ENCODE assay signal across 11 mouse cellular contexts in genomic region chr3:149184136-149184551, GRCm38 (mm10).
DNase-seq lines count a peak whose midpoint lies in the region; ATAC-seq lines count a peak whose summit lies in the region.
"Had no signal": no experiment of that assay in that cellular context is flagged by ENCODE, and none has a peak within 500 bp of the region (broad histone marks: within the 10 kb centered on the region; RNA-seq: fewer than 3 reads in every experiment).

No protein-coding gene starts in this region.

- H3K27me3 ChIP-seq in lung, embryonic 15.5 days = no peaks in the 10 kb centered on the region
- H3K27me3 ChIP-seq in liver, embryonic 15.5 days = no peaks in the 10 kb centered on the region
- no peaks in the 10 kb centered on the region for H3K27me3 ChIP-seq in stomach, embryonic 16.5 days (ENCODE audit: control insufficient read depth, insufficient read depth, low read length)

- no peak overlapping the region for H3K9ac ChIP-seq in lung, embryonic 15.5 days
- no peak overlapping the region for H3K9ac ChIP-seq in liver, embryonic 15.5 days
- peak overlapping the region; percentile 55 for H3K9ac ChIP-seq in stomach, embryonic 16.5 days (ENCODE audit: low read length)

- H3K4me2 ChIP-seq in lung, embryonic 15.5 days = peak overlapping the region; percentile 28
- H3K4me2 ChIP-seq in liver, embryonic 15.5 days = 0 out of 2 replicates have a peak overlapping the region, but pooled peaks have one; percentile 18
- H3K4me2 ChIP-seq in stomach, embryonic 16.5 days (ENCODE audit: low read depth, low read length) = peak overlapping the region; percentile 42

- H3K36me3 ChIP-seq in lung, embryonic 15.5 days = no peaks in the 10 kb centered on the region
- H3K36me3 ChIP-seq in liver, embryonic 15.5 days (replicated peaks) = no peaks in the 10 kb centered on the region
- H3K36me3 ChIP-seq in stomach, embryonic 16.5 days (ENCODE audit: control insufficient read depth, insufficient read depth, low read length) = no peaks in the 10 kb centered on the region

- H3K4me3 ChIP-seq in lung, embryonic 15.5 days = no peak overlapping the region
- H3K4me3 ChIP-seq in liver, embryonic 15.5 days (replicated peaks) = no peak overlapping the region
- H3K4me3 ChIP-seq in stomach, embryonic 16.5 days (replicated peaks; ENCODE audit: low read length) = 0 out of 2 replicates have a peak overlapping the region, but pooled peaks have one; percentile 6
- H3K4me3 ChIP-seq: myocyte had no signal

- H3K27ac ChIP-seq in lung, embryonic 15.5 days = no peak overlapping the region
- H3K27ac ChIP-seq in liver, embryonic 15.5 days (replicated peaks) = no peak overlapping the region
- H3K27ac ChIP-seq in stomach, embryonic 16.5 days (ENCODE audit: low read length) = no peak overlapping the region; the same call in 1 of the 2 replicates

- no peaks in the 10 kb centered on the region for H3K9me3 ChIP-seq in lung, embryonic 15.5 days
- H3K9me3 ChIP-seq in liver, embryonic 15.5 days (replicated peaks) = no peaks in the 10 kb centered on the region
- no peaks in the 10 kb centered on the region for H3K9me3 ChIP-seq in stomach, embryonic 16.5 days (replicated peaks; ENCODE audit: control insufficient read depth, low read length)

- peak; percentile 27; the same call in 1 of the 2 replicates for ATAC-seq in lung, embryonic 15.5 days (ENCODE audit: borderline replicate concordance, extremely low read depth, low FRiP score, low TSS enrichment)
- ATAC-seq in liver, embryonic 15.5 days (ENCODE audit: insufficient read depth) = no peak
- peak; percentile 21; the same call in 1 of the 2 replicates for ATAC-seq in stomach, embryonic 16.5 days (ENCODE audit: insufficient read depth, low FRiP score)
- ATAC-seq: inflammation-experienced regulatory T-cells, adult 6 months had no signal

- no peak for DNase-seq in lung, postnatal 36 days
- peak; percentile 68 for DNase-seq in forelimb bud, embryonic 11.5 days (ENCODE audit: low read depth, low spot score)
- DNase-seq in thymus, adult 18-20 months = no peak
- no peak for DNase-seq in ovary, postnatal 10 days (ENCODE audit: low spot score)
- no peak for DNase-seq in cerebellum, postnatal 25 days
- DNase-seq: cerebellum, adult 11 months had no signal

- H3K4me1 ChIP-seq in lung, embryonic 15.5 days = peaks cover 5% of the 10 kb centered on the region
- peaks cover 3% of the 10 kb centered on the region; the same call in 1 of the 2 replicates for H3K4me1 ChIP-seq in liver, embryonic 15.5 days (replicated peaks)
- H3K4me1 ChIP-seq in stomach, embryonic 16.5 days (ENCODE audit: control insufficient read depth, insufficient read depth, low read length) = peaks cover 12% of the 10 kb centered on the region

- WGBS in lung, embryonic 15.5 days = 17% methylated on average over 12 of the region's 12 CpGs
- 13% methylated on average over 12 of the region's 12 CpGs for WGBS in liver, embryonic 15.5 days (ENCODE audit: insufficient replicate concordance)
- 24% methylated on average over 12 of the region's 12 CpGs for WGBS in stomach, embryonic 16.5 days
